In genomic region chr16:24465633-24466032, GRCm38 (mm10) we compare ENCODE assay signal across 17 mouse cellular contexts.
A peak's percentile ranks its signal among the peaks of the same experiment; 100 is the strongest.
DNase-seq lines count a peak whose midpoint lies in the region; ATAC-seq and TF ChIP-seq lines count a peak whose summit lies in the region.
"Had no signal": no experiment of that assay in that cellular context is flagged by ENCODE, and none has a peak within 500 bp of the region (broad histone marks: within the 10 kb centered on the region; RNA-seq: fewer than 3 reads in every experiment).

No protein-coding gene starts in this region.

- H3K4me1 ChIP-seq in liver, adult 2 months (ENCODE audit: control insufficient read depth, insufficient read depth, low read length): peaks cover 20% of the 10 kb centered on the region
- H3K4me1 ChIP-seq in intestine, embryonic 16.5 days (ENCODE audit: control insufficient read depth, insufficient read depth, low read length): peaks cover 37% of the 10 kb centered on the region

- H3K79me2 ChIP-seq in liver, adult 2 months (ENCODE audit: control insufficient read depth, insufficient read depth, low read length): peaks cover 7% of the 10 kb centered on the region; the same call in 1 of the 2 replicates

- H3K36me3 ChIP-seq in liver, adult 2 months (ENCODE audit: control insufficient read depth, insufficient read depth, low read length): no peaks in the 10 kb centered on the region
- H3K36me3 ChIP-seq in intestine, embryonic 16.5 days (ENCODE audit: control insufficient read depth, insufficient read depth, low read length): no peaks in the 10 kb centered on the region
- H3K36me3 ChIP-seq: neural tube, embryonic 13.5 days had no signal

- no peaks in the 10 kb centered on the region for H3K27me3 ChIP-seq in liver, adult 2 months (ENCODE audit: control insufficient read depth, insufficient read depth, low read length)
- H3K27me3 ChIP-seq in intestine, embryonic 16.5 days (replicated peaks; ENCODE audit: control insufficient read depth, insufficient read depth, low read length): no peaks in the 10 kb centered on the region
- H3K27me3 ChIP-seq: neural tube, embryonic 13.5 days had no signal

- TF ChIP-seq POLR2A in liver, adult 2 months (IDR thresholded peaks at IDR 0.05; ENCODE audit: extremely low read depth, insufficient read depth, low read length): no peak

- DNase-seq in cerebellum, adult 11-12 months: peak; percentile 70
- DNase-seq in cerebellum, adult 11 months: no peak
- DNase-seq in liver, adult 2 months (ENCODE audit: extremely low read depth, low read depth, low spot score): peak; percentile 69
- DNase-seq in liver: no peak
- DNase-seq in cerebellum, adult 8-10 months: peak; percentile 50
- peak; percentile 70 for DNase-seq in kidney, postnatal 14 days
- DNase-seq in urinary bladder, postnatal 4 days (ENCODE audit: low spot score in 2 of 2): no peak
- DNase-seq: forebrain, postnatal 0 days; gastrocnemius, postnatal 25 days; left cerebral cortex, postnatal 4 days; midbrain, embryonic 14.5 days; right cerebral cortex, adult 18-20 months; thymus, postnatal 25 days had no signal

- ATAC-seq in intestine, embryonic 16.5 days: no peak
- ATAC-seq: forebrain, postnatal 0 days; hindbrain, postnatal 0 days; lung, postnatal 0 days had no signal

- H3K9ac ChIP-seq in liver, adult 2 months (ENCODE audit: low read depth, low read length): no peak overlapping the region
- H3K9ac ChIP-seq in intestine, embryonic 16.5 days (ENCODE audit: low read depth, low read length): no peak overlapping the region
- H3K9ac ChIP-seq: forebrain, postnatal 0 days; neural tube, embryonic 13.5 days had no signal

- no peak overlapping the region for H3K27ac ChIP-seq in liver, adult 2 months (replicated peaks; ENCODE audit: insufficient read depth, low read depth, low read length)
- no peak overlapping the region for H3K27ac ChIP-seq in intestine, embryonic 16.5 days (ENCODE audit: low read length)
- H3K27ac ChIP-seq: hindbrain, postnatal 0 days; neural tube, embryonic 13.5 days had no signal

- no peaks in the 10 kb centered on the region for H3K9me3 ChIP-seq in intestine, embryonic 16.5 days (ENCODE audit: control insufficient read depth, low read length)
- H3K9me3 ChIP-seq: neural tube, embryonic 13.5 days had no signal

- TF ChIP-seq CTCF in liver, adult 2 months (IDR thresholded peaks at IDR 0.05; ENCODE audit: low read depth, low read length): no peak

- H3K4me2 ChIP-seq in intestine, embryonic 16.5 days (ENCODE audit: low read depth, low read length): no peak overlapping the region
- H3K4me2 ChIP-seq: neural tube, embryonic 13.5 days had no signal

- no peak overlapping the region for H3K4me3 ChIP-seq in liver, adult 2 months (ENCODE audit: insufficient read depth, low read depth, low read length)
- no peak overlapping the region for H3K4me3 ChIP-seq in intestine, embryonic 16.5 days (ENCODE audit: low read length)
- H3K4me3 ChIP-seq: neural tube, embryonic 13.5 days had no signal

- WGBS in liver, adult 2 months: 32% methylated on average over 5 of the region's 5 CpGs
- WGBS in intestine, embryonic 16.5 days: 87% methylated on average over 5 of the region's 5 CpGs

Comparison
In these comparisons a context has a peak if more than half of its experiments do, and no peak if none do; other contexts are left out.
1. DNase-seq: peak in cerebellum, adult 11-12 months (single experiment), liver, adult 2 months (single experiment), cerebellum, adult 8-10 months (single experiment) and kidney, postnatal 14 days (single experiment); none in cerebellum, adult 11 months (single experiment), liver (single experiment) and urinary bladder, postnatal 4 days (0 of 2).